Mouse (Mus musculus) midbrain, embryonic 12.5 days (tissue): ENCODE results near the gene Rp9. TPM values are rescaled to one million over a fixed set of nuclear protein-coding genes. Genes with fewer than 3 reads are reported as not detected.

Experiments
- ATAC-seq: fragments of 200-750 bp; cut with Nextera tagmentation; 2 replicates; pipeline ENCODE4 v1.8.0; 2017; ENCODE audit warnings: low read depth, moderate TSS enrichment, moderate library complexity; ENCODE audit not compliant: low FRiP score
- H3K27ac ChIP-seq: fragments of 300-500 bp; sonication (generic); replicated peaks from 2 replicates; pipeline ENCODE4 v1.5.1; 2016; ENCODE audit warnings: mild to moderate bottlenecking
- H3K27me3 ChIP-seq: fragments of 300-500 bp; sonication (generic); 2 replicates; pipeline ENCODE4 v1.6.1; 2016; ENCODE audit warnings: mild to moderate bottlenecking
- H3K36me3 ChIP-seq: fragments of 300-500 bp; sonication (generic); 2 replicates; pipeline ENCODE4 v1.6.1; 2016
- H3K4me1 ChIP-seq: fragments of 300-500 bp; sonication (generic); 2 replicates; pipeline ENCODE4 v1.6.1; 2016
- H3K4me2 ChIP-seq: fragments of 300-500 bp; sonication (generic); replicated peaks from 2 replicates; pipeline ENCODE4 v1.6.1; 2016; ENCODE audit warnings: mild to moderate bottlenecking, moderate library complexity
- H3K4me3 ChIP-seq: fragments of 300-500 bp; sonication (generic); 2 replicates; pipeline ENCODE4 v1.5.1; 2016; ENCODE audit warnings: mild to moderate bottlenecking
- H3K9ac ChIP-seq: fragments of 300-500 bp; sonication (generic); replicated peaks from 2 replicates; pipeline ENCODE4 v1.6.1; 2016; ENCODE audit warnings: mild to moderate bottlenecking, moderate library complexity
- H3K9me3 ChIP-seq: fragments of 300-500 bp; sonication (generic); 2 replicates; pipeline ENCODE4 v1.6.1; 2016; ENCODE audit warnings: mild to moderate bottlenecking
- WGBS: fragments of 180-500 bp; shearing (Covaris S2); methylation state at CpG from one replicate; pipeline ENCODE4 v1.1.7; 2016; 5-methylcytosine and 5-hydroxymethylcytosine counted together
- polyA plus RNA-seq: library from polyadenylated mRNA; unstranded; fragments of >200 nt; fragmentation: Nextera tagmentation; extraction: Ambion mirVana; gene quantifications from 2 replicates; pipeline ENCODE4 v1.2.1, GENCODE M21; 2016

Gene Rp9
- polyA plus RNA-seq, 1 experiment from 2014 or later: 53.3 TPM

GRCm38 (mm10) chr9:22389021-22389476 is 80.5 kb downstream of the Rp9 start, which contains the start of gene Anln:
Anln (minus strand) TSS chr9:22389188.
- WGBS: under 1% methylated on average over 44 of the region's 44 CpGs
- Histone ChIP-seq H3K36me3 (no peaks in the 10 kb centered on the region), H3K9ac (peak within 1 kb of the TSS; percentile 72), H3K4me3 (peak within 1 kb of the TSS; percentile 66), H3K27ac (peak within 1 kb of the TSS; percentile 81), H3K4me2 (peak within 1 kb of the TSS; percentile 62), H3K27me3 (no peaks in the 10 kb centered on the region), H3K4me1 (peaks cover 12% of the 10 kb centered on the region; the same call in 1 of the 2 replicates), H3K9me3 (no peaks in the 10 kb centered on the region)
- peak; percentile 96 for ATAC-seq

- peak; percentile 83 for ATAC-seq
- peak overlapping the region; percentile 72 for H3K9ac ChIP-seq
- H3K27me3 ChIP-seq: no peaks in the 10 kb centered on the region
- H3K27ac ChIP-seq: peak overlapping the region; percentile 81
- peaks cover 12% of the 10 kb centered on the region; the same call in 1 of the 2 replicates for H3K4me1 ChIP-seq
- H3K36me3 ChIP-seq: no peaks in the 10 kb centered on the region
- no peaks in the 10 kb centered on the region for H3K9me3 ChIP-seq
- H3K4me2 ChIP-seq: peak overlapping the region; percentile 62
- peak overlapping the region; percentile 66 for H3K4me3 ChIP-seq
- WGBS: under 1% methylated on average over 41 of the region's 41 CpGs
Measured at GRCm38 (mm10) chr9:22388401-22388980, 81.1 kb downstream of the Rp9 start.

- H3K36me3 ChIP-seq: no peaks in the 10 kb centered on the region
- no peaks in the 10 kb centered on the region for H3K27me3 ChIP-seq
- H3K9me3 ChIP-seq: no peaks in the 10 kb centered on the region
- WGBS: 14% methylated on average over 6 of the region's 6 CpGs
- no peak for ATAC-seq
- H3K27ac ChIP-seq: peak overlapping the region; percentile 81; the same call in 1 of the 2 replicates
- H3K9ac ChIP-seq: peak overlapping the region; percentile 72
- H3K4me1 ChIP-seq: peaks cover 12% of the 10 kb centered on the region; the same call in 1 of the 2 replicates
- H3K4me3 ChIP-seq: peak overlapping the region; percentile 66
- peak overlapping the region; percentile 62 for H3K4me2 ChIP-seq
Measured at GRCm38 (mm10) chr9:22387901-22388300, 81.6 kb downstream of the Rp9 start.

GRCm38 (mm10) chr9:22385890-22386289 is 83.7 kb downstream of the Rp9 start:
- 83% methylated on average over 2 of the region's 2 CpGs for WGBS

GRCm38 (mm10) chr9:22376086-22376485 is 93.5 kb downstream of the Rp9 start:
- H3K4me1 ChIP-seq: no peaks in the 10 kb centered on the region
- WGBS: 81% methylated on average over 5 of the region's 5 CpGs
- ATAC-seq: no peak
- H3K27me3 ChIP-seq: no peaks in the 10 kb centered on the region
- no peak overlapping the region for H3K9ac ChIP-seq
- peaks cover 68% of the 10 kb centered on the region for H3K36me3 ChIP-seq
- no peak overlapping the region for H3K27ac ChIP-seq
- no peaks in the 10 kb centered on the region for H3K9me3 ChIP-seq
- no peak overlapping the region for H3K4me3 ChIP-seq
- H3K4me2 ChIP-seq: no peak overlapping the region

More at GRCm38 (mm10) chr9:22385890-22386289, 83.7 kb downstream of the Rp9 start:
- H3K27me3 ChIP-seq: no peaks in the 10 kb centered on the region
- no peak overlapping the region for H3K9ac ChIP-seq
- H3K9me3 ChIP-seq: no peaks in the 10 kb centered on the region
- no peak overlapping the region for H3K4me3 ChIP-seq
- no peak overlapping the region for H3K4me2 ChIP-seq
- no peak for ATAC-seq
- no peak overlapping the region for H3K27ac ChIP-seq
- peaks cover 12% of the 10 kb centered on the region; the same call in 1 of the 2 replicates for H3K4me1 ChIP-seq
- peaks cover 13% of the 10 kb centered on the region for H3K36me3 ChIP-seq

- no peaks in the 10 kb centered on the region for H3K4me1 ChIP-seq
- no peak for ATAC-seq
- no peaks in the 10 kb centered on the region for H3K27me3 ChIP-seq
- no peak overlapping the region for H3K4me3 ChIP-seq
- 98% methylated on average over 4 of the region's 4 CpGs for WGBS
- no peak overlapping the region for H3K9ac ChIP-seq
- no peak overlapping the region for H3K27ac ChIP-seq
- H3K36me3 ChIP-seq: peaks cover 69% of the 10 kb centered on the region
- no peaks in the 10 kb centered on the region for H3K9me3 ChIP-seq
- no peak overlapping the region for H3K4me2 ChIP-seq
Measured at GRCm38 (mm10) chr9:22372760-22373159, 96.8 kb downstream of the Rp9 start.

GRCm38 (mm10) chr9:22368030-22368429 is 101.5 kb downstream of the Rp9 start:
- H3K9me3 ChIP-seq: no peaks in the 10 kb centered on the region
- no peak overlapping the region for H3K9ac ChIP-seq
- H3K27ac ChIP-seq: no peak overlapping the region
- H3K4me2 ChIP-seq: no peak overlapping the region
- no peaks in the 10 kb centered on the region for H3K4me1 ChIP-seq
- peaks cover 62% of the 10 kb centered on the region for H3K36me3 ChIP-seq
- no peaks in the 10 kb centered on the region for H3K27me3 ChIP-seq
- no peak for ATAC-seq
- 85% methylated on average over 6 of the region's 6 CpGs for WGBS
- no peak overlapping the region for H3K4me3 ChIP-seq

GRCm38 (mm10) chr9:22366621-22367020 is 102.9 kb downstream of the Rp9 start:
- Histone ChIP-seq H3K4me3 (no peak overlapping the region), H3K9me3 (no peaks in the 10 kb centered on the region), H3K9ac (no peak overlapping the region), H3K27ac (no peak overlapping the region), H3K36me3 (peaks cover 59% of the 10 kb centered on the region), H3K27me3 (no peaks in the 10 kb centered on the region), H3K4me2 (no peak overlapping the region), H3K4me1 (no peaks in the 10 kb centered on the region)
- ATAC-seq: no peak
- 95% methylated on average over 10 of the region's 10 CpGs for WGBS

GRCm38 (mm10) chr9:22366221-22366620 is 103.3 kb downstream of the Rp9 start:
- Histone ChIP-seq H3K9me3 (no peaks in the 10 kb centered on the region), H3K4me1 (no peaks in the 10 kb centered on the region), H3K4me2 (no peak overlapping the region), H3K9ac (no peak overlapping the region), H3K36me3 (peaks cover 58% of the 10 kb centered on the region), H3K27me3 (no peaks in the 10 kb centered on the region), H3K4me3 (no peak overlapping the region), H3K27ac (no peak overlapping the region)
- ATAC-seq: no peak
- WGBS: 98% methylated on average over 2 of the region's 2 CpGs

Other genes with a start within 250 kb of the Rp9 start
- 12.2 and 12.7 TPM in 2 replicates for gene Zfp809, start 244.0 kb downstream of the Rp9 start, polyA plus RNA-seq
- 7.5 and 7.6 TPM in 2 replicates for gene Zfp599, start 209.8 kb downstream of the Rp9 start, polyA plus RNA-seq
- 37.3 and 40.5 TPM in 2 replicates for gene Zfp810, start 162.1 kb downstream of the Rp9 start, polyA plus RNA-seq
- 32.4 and 33.7 TPM in 2 replicates for gene Anln, start 80.6 kb downstream of the Rp9 start, polyA plus RNA-seq
- 9.8 and 11.8 TPM in 2 replicates for gene 9530077C05Rik, start 58.2 kb downstream of the Rp9 start, polyA plus RNA-seq
- not detected in 2 replicates for gene Gm17545, start 15.5 kb downstream of the Rp9 start, polyA plus RNA-seq
- gene Bbs9, start 6.0 kb upstream of the Rp9 start, polyA plus RNA-seq: 18.4 and 19.1 TPM in 2 replicates